Comparison of ENCODE assay signal across 11 mouse cellular contexts in genomic region chr12:109112354-109112995, GRCm38 (mm10). TPM values are rescaled to one million over a fixed set of nuclear protein-coding genes. Genes with fewer than 3 reads are reported as not detected.
A peak's percentile ranks its signal among the peaks of the same experiment; 100 is the strongest.
DNase-seq lines count a peak whose midpoint lies in the region; ATAC-seq and TF ChIP-seq lines count a peak whose summit lies in the region.
"Had no signal": no experiment of that assay in that cellular context is flagged by ENCODE, and none has a peak within 500 bp of the region (broad histone marks: within the 10 kb centered on the region; RNA-seq: fewer than 3 reads in every experiment).

No protein-coding gene starts in this region.

- WGBS in heart, embryonic 11.5 days (ENCODE audit: insufficient replicate concordance): 72% methylated on average over 9 of the region's 9 CpGs
- 49% methylated on average over 9 of the region's 9 CpGs for WGBS in midbrain, postnatal 0 days
- 51% methylated on average over 9 of the region's 9 CpGs for WGBS in midbrain, embryonic 13.5 days
- 35% methylated on average over 9 of the region's 9 CpGs for WGBS in forebrain, postnatal 0 days

- H3K9me3 ChIP-seq in heart, embryonic 11.5 days (replicated peaks; ENCODE audit: control insufficient read depth, low read length): no peaks in the 10 kb centered on the region
- no peaks in the 10 kb centered on the region for H3K9me3 ChIP-seq in midbrain, postnatal 0 days (ENCODE audit: low read length)
- no peaks in the 10 kb centered on the region for H3K9me3 ChIP-seq in midbrain, embryonic 13.5 days
- no peaks in the 10 kb centered on the region for H3K9me3 ChIP-seq in forebrain, postnatal 0 days (ENCODE audit: low read length)
- H3K9me3 ChIP-seq: heart, embryonic 15.5 days; midbrain, embryonic 10.5 days had no signal

- no peak overlapping the region for H3K4me2 ChIP-seq in heart, embryonic 11.5 days
- H3K4me2 ChIP-seq in midbrain, postnatal 0 days (ENCODE audit: low read depth, low read length, poor library complexity, severe bottlenecking): no peak overlapping the region
- no peak overlapping the region for H3K4me2 ChIP-seq in midbrain, embryonic 13.5 days (replicated peaks)
- no peak overlapping the region for H3K4me2 ChIP-seq in forebrain, postnatal 0 days (ENCODE audit: low read depth)
- H3K4me2 ChIP-seq: heart, embryonic 15.5 days had no signal

- no peak for ATAC-seq in heart, embryonic 11.5 days (replicated peaks; ENCODE audit: insufficient number of reproducible peaks, low FRiP score, low TSS enrichment)
- no peak for ATAC-seq in midbrain, postnatal 0 days (ENCODE audit: low FRiP score)
- ATAC-seq in midbrain, embryonic 13.5 days: no peak
- no peak for ATAC-seq in forebrain, postnatal 0 days

- no peaks in the 10 kb centered on the region for H3K4me1 ChIP-seq in heart, embryonic 11.5 days (ENCODE audit: control insufficient read depth, insufficient read depth, low read length)
- 0 out of 2 replicates have a peak, but pooled peaks cover 3% of the 10 kb centered on the region for H3K4me1 ChIP-seq in midbrain, postnatal 0 days (ENCODE audit: insufficient read depth, low read length)
- peaks cover 14% of the 10 kb centered on the region for H3K4me1 ChIP-seq in midbrain, embryonic 13.5 days (replicated peaks)
- H3K4me1 ChIP-seq in forebrain, postnatal 0 days (ENCODE audit: insufficient read depth): 0 out of 2 replicates have a peak, but pooled peaks cover 2% of the 10 kb centered on the region
- H3K4me1 ChIP-seq: heart, embryonic 15.5 days had no signal

- no peak overlapping the region for H3K4me3 ChIP-seq in heart, embryonic 11.5 days (ENCODE audit: low read depth, low read length)
- no peak overlapping the region for H3K4me3 ChIP-seq in midbrain, postnatal 0 days (ENCODE audit: low read depth, low read length)
- H3K4me3 ChIP-seq in midbrain, embryonic 13.5 days (replicated peaks): no peak overlapping the region
- no peak overlapping the region for H3K4me3 ChIP-seq in forebrain, postnatal 0 days (ENCODE audit: low read depth, low read length)
- H3K4me3 ChIP-seq: heart, embryonic 15.5 days; midbrain, embryonic 10.5 days had no signal

- H3K27ac ChIP-seq in heart, embryonic 11.5 days (ENCODE audit: low read depth, low read length): no peak overlapping the region
- no peak overlapping the region for H3K27ac ChIP-seq in midbrain, postnatal 0 days (ENCODE audit: low read depth, low read length)
- H3K27ac ChIP-seq in midbrain, embryonic 13.5 days: no peak overlapping the region
- no peak overlapping the region for H3K27ac ChIP-seq in forebrain, postnatal 0 days (ENCODE audit: low read depth, low read length)
- H3K27ac ChIP-seq: heart, embryonic 15.5 days had no signal

- TF ChIP-seq CTCF in midbrain, postnatal 0 days (IDR thresholded peaks at IDR 0.05): no peak
- no peak for TF ChIP-seq CTCF in forebrain, postnatal 0 days (IDR thresholded peaks at IDR 0.05; ENCODE audit: low read depth)

- no peak overlapping the region for H3K9ac ChIP-seq in heart, embryonic 11.5 days (ENCODE audit: low read depth, low read length)
- no peak overlapping the region for H3K9ac ChIP-seq in midbrain, postnatal 0 days (replicated peaks; ENCODE audit: low read length, poor library complexity, severe bottlenecking)
- no peak overlapping the region for H3K9ac ChIP-seq in midbrain, embryonic 13.5 days (replicated peaks)
- no peak overlapping the region for H3K9ac ChIP-seq in forebrain, postnatal 0 days
- H3K9ac ChIP-seq: heart, embryonic 15.5 days had no signal

- DNase-seq in heart, adult 11 months: peak; percentile 82
- DNase-seq in midbrain, postnatal 0 days (ENCODE audit: low spot score): peak; percentile 6
- DNase-seq in forebrain, postnatal 0 days: peak; percentile 9
- DNase-seq in retina, embryonic 14.5 days (ENCODE audit: low spot score): peak; percentile 22
- DNase-seq in layer of hippocampus, adult 8-10 months (ENCODE audit: low spot score in 2 of 2): no peak
- no peak for DNase-seq in frontal cortex, postnatal 36 days (ENCODE audit: low spot score in 2 of 2)
- DNase-seq: cerebellum, postnatal 36 days had no signal

- no peaks in the 10 kb centered on the region for H3K36me3 ChIP-seq in heart, embryonic 11.5 days (ENCODE audit: control insufficient read depth, insufficient read depth, low read length)
- no peaks in the 10 kb centered on the region for H3K36me3 ChIP-seq in midbrain, postnatal 0 days (ENCODE audit: insufficient read depth, low read length)
- no peaks in the 10 kb centered on the region for H3K36me3 ChIP-seq in midbrain, embryonic 13.5 days
- H3K36me3 ChIP-seq in forebrain, postnatal 0 days (ENCODE audit: insufficient read depth): no peaks in the 10 kb centered on the region
- H3K36me3 ChIP-seq: heart, embryonic 15.5 days; midbrain, embryonic 10.5 days had no signal

- no peaks in the 10 kb centered on the region for H3K27me3 ChIP-seq in heart, embryonic 11.5 days (ENCODE audit: control insufficient read depth, insufficient read depth, low read length)
- H3K27me3 ChIP-seq in midbrain, postnatal 0 days (ENCODE audit: insufficient read depth, low read length): no peaks in the 10 kb centered on the region
- no peaks in the 10 kb centered on the region for H3K27me3 ChIP-seq in midbrain, embryonic 13.5 days
- H3K27me3 ChIP-seq in forebrain, postnatal 0 days (ENCODE audit: insufficient read depth, low read length): no peaks in the 10 kb centered on the region
- H3K27me3 ChIP-seq: heart, embryonic 15.5 days had no signal

RNA-seq across cellular contexts. Expression of gene Begain, which starts 44.5 kb away (rescaled TPM):
- 1.7 and 2.2 TPM in 2 replicates for polyA plus RNA-seq in heart, embryonic 11.5 days (2014; fragmentation: Nextera tagmentation; extraction: Ambion mirVana)
- total RNA-seq in midbrain, postnatal 0 days (2014; rRNA removed): 78.2 and 84.2 TPM in 2 replicates
- polyA plus RNA-seq in midbrain, postnatal 0 days (2015; fragmentation: Nextera tagmentation; extraction: Ambion mirVana): 28.4 and 31.8 TPM in 2 replicates
- polyA plus RNA-seq in midbrain, embryonic 13.5 days (2015; fragmentation: Nextera tagmentation; extraction: Ambion mirVana): 15.3 and 16.2 TPM in 2 replicates
- total RNA-seq in forebrain, postnatal 0 days (2014; rRNA removed): 50.2 and 61.2 TPM in 2 replicates
- 20.8 and 25.9 TPM in 2 replicates for polyA plus RNA-seq in forebrain, postnatal 0 days (2015; fragmentation: Nextera tagmentation; extraction: Ambion mirVana)
- 100 to 1,000 TPM; 112 to 129 (median 120) TPM for total RNA-seq in layer of hippocampus, adult 8-10 months (2022)

Comparison
In these comparisons a context has a peak if more than half of its experiments do, and no peak if none do; other contexts are left out.
1. DNase-seq: peak in heart, adult 11 months (single experiment), midbrain, postnatal 0 days (single experiment), forebrain, postnatal 0 days (single experiment) and retina, embryonic 14.5 days (single experiment); none in layer of hippocampus, adult 8-10 months (0 of 2) and frontal cortex, postnatal 36 days (0 of 2).